Mouse (Mus musculus) thymus, adult 18-20 months (tissue): ENCODE results near the gene Cfap65.

Experiments
- DNase-seq, 2 experiments: peaks; one replicate each; pipeline ENCODE4 v3.0.0; 2022; ENCODE audit warnings: mixed read lengths in 2 of 2

The Cfap65 gene

GRCm38 (mm10) chr1:74935402-74935801 is at the start of gene Cfap65:
Gene Cfap65 (minus strand): TSS chr1:74935599.
- no peak for DNase-seq

- DNase-seq: no peak
Measured at GRCm38 (mm10) chr1:74977001-74977400, 41.6 kb upstream of the Cfap65 start.

GRCm38 (mm10) chr1:74975936-74976335 is 40.5 kb upstream of the Cfap65 start:
- no peak for DNase-seq

GRCm38 (mm10) chr1:74973590-74973989 is 38.2 kb upstream of the Cfap65 start:
- DNase-seq: no peak

- no peak for DNase-seq
Measured at GRCm38 (mm10) chr1:74971353-74972050, 36.1 kb upstream of the Cfap65 start.

- no peak for DNase-seq
Measured at GRCm38 (mm10) chr1:74967962-74968580, 32.7 kb upstream of the Cfap65 start.

GRCm38 (mm10) chr1:74964494-74965215 is 29.3 kb upstream of the Cfap65 start:
- DNase-seq: no peak

- DNase-seq: no peak
Measured at GRCm38 (mm10) chr1:74962853-74963227, 27.4 kb upstream of the Cfap65 start.

GRCm38 (mm10) chr1:74962126-74962852 is 26.9 kb upstream of the Cfap65 start:
- no peak for DNase-seq

GRCm38 (mm10) chr1:74961722-74962121 is 26.3 kb upstream of the Cfap65 start:
- DNase-seq: no peak

- DNase-seq: no peak
Measured at GRCm38 (mm10) chr1:74960059-74960458, 24.7 kb upstream of the Cfap65 start.

- no peak for DNase-seq
Measured at GRCm38 (mm10) chr1:74951556-74952210, 16.3 kb upstream of the Cfap65 start, which contains the start of gene Ihh. Gene Ihh (minus strand): TSS chr1:74951672.

GRCm38 (mm10) chr1:74950576-74951490 is 15.4 kb upstream of the Cfap65 start:
- no peak for DNase-seq

- no peak for DNase-seq
Measured at GRCm38 (mm10) chr1:74950066-74950465, 14.7 kb upstream of the Cfap65 start.

- DNase-seq: no peak
Measured at GRCm38 (mm10) chr1:74949666-74950050, 14.3 kb upstream of the Cfap65 start.

- no peak for DNase-seq
Measured at GRCm38 (mm10) chr1:74948784-74949665, 13.6 kb upstream of the Cfap65 start.

- DNase-seq: no peak
Measured at GRCm38 (mm10) chr1:74947986-74948670, 12.7 kb upstream of the Cfap65 start.

- no peak for DNase-seq
Measured at GRCm38 (mm10) chr1:74941651-74942360, 6.4 kb upstream of the Cfap65 start.

GRCm38 (mm10) chr1:74939762-74940161 is 4.4 kb upstream of the Cfap65 start:
- no peak for DNase-seq
